Mouse (Mus musculus): Measurements from ENCODE around the gene Asb18. TPM values are rescaled to one million over a fixed set of nuclear protein-coding genes. Genes with fewer than 3 reads are reported as not detected.

Asb18 gene
- polyA plus RNA-seq, 1 experiment from 2014 or later, result not detected

DNA sequence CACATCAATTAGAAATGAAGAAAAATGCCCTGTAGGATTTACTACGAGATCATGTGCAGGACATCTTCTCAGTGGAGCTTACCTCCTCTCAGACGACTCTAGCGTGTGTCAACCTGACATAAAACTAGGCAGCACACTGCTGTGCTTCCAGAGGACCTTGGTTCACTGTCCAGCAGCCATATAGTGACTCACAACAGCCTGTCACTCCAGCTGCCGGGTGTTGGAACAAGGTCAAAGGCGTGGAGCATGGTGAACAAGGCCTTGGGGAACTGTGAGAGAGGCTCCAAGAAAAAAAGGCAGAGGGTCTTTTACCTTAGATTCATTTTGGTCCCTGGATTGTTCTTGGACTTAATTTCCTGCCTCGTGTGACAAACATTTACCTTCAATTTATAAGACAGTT, 3.6 kb upstream of the Asb18 start:
- Histone ChIP-seq H3K36me3 (ENCODE audit: control insufficient read depth, insufficient read depth, low read length) (no peaks in the 10 kb centered on the region), H3K27me3 (ENCODE audit: control insufficient read depth, insufficient read depth, low read length) (no peaks in the 10 kb centered on the region), H3K27ac (ENCODE audit: low read depth, low read length) (no peak overlapping the region), H3K4me3 (ENCODE audit: low read length) (no peak overlapping the region), H3K9ac (ENCODE audit: low read depth, low read length) (no peak overlapping the region), H3K9me3 (ENCODE audit: control insufficient read depth, low read length) (no peaks in the 10 kb centered on the region), H3K4me1 (ENCODE audit: control insufficient read depth, insufficient read depth, low read length) (no peaks in the 10 kb centered on the region), H3K4me2 (replicated peaks; ENCODE audit: low read depth, low read length) (no peak overlapping the region)
- no peak for ATAC-seq (ENCODE audit: low FRiP score, low TSS enrichment)
- 71% methylated on average over 6 of the region's 6 CpGs for WGBS

DNA sequence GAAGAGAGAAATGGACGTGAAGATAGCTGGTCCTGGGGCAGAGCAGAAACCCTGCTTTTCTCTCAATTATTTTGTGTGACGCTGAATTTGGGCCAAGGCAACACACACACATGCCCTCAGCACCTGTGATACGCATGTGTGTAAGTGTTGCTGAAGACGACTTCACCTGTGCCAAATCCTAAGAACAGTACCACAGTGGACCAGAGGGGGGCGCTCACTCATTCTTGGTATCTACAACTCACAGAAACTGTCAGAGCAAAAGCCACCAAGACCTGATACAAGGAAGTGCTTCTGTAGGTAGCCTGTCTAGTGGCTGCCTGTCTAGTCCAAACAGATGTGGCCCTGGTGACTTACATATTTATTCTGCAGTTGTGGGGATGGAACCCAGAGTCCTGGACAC, 1.2 kb downstream of the Asb18 start:
- no peak overlapping the region for H3K4me2 ChIP-seq (replicated peaks; ENCODE audit: low read depth, low read length)
- WGBS, result 87% methylated on average over 5 of the region's 5 CpGs
- no peak overlapping the region for H3K9ac ChIP-seq (ENCODE audit: low read depth, low read length)
- H3K27me3 ChIP-seq (ENCODE audit: control insufficient read depth, insufficient read depth, low read length), result no peaks in the 10 kb centered on the region
- no peaks in the 10 kb centered on the region for H3K9me3 ChIP-seq (ENCODE audit: control insufficient read depth, low read length)
- H3K27ac ChIP-seq (ENCODE audit: low read depth, low read length), result no peak overlapping the region
- no peaks in the 10 kb centered on the region for H3K36me3 ChIP-seq (ENCODE audit: control insufficient read depth, insufficient read depth, low read length)
- H3K4me3 ChIP-seq (ENCODE audit: low read length), result no peak overlapping the region
- ATAC-seq (ENCODE audit: low FRiP score, low TSS enrichment), result no peak
- no peaks in the 10 kb centered on the region for H3K4me1 ChIP-seq (ENCODE audit: control insufficient read depth, insufficient read depth, low read length)

DNA sequence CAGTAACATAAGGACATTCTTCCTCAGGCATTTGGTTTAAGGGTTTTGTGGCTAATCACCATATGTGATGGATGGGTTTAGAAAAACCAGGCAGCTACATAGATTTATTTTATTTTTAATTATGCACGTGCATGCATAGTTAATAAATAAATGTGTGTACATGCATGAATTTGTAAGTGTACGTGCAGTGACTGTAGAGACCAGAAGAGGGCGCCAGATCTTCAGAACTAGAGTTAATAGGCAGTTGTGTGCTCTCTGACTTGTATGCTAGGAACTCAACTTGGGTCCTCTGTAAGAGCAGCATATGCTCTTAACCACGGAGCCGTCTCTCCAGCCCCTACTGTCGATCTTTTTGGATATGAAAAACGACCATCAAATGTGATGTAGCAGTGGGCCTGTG, 1.6 kb downstream of the Asb18 start:
- WGBS, result 71% methylated on average over 7 of the region's 7 CpGs
- Histone ChIP-seq H3K9ac (ENCODE audit: low read depth, low read length) (no peak overlapping the region), H3K27ac (ENCODE audit: low read depth, low read length) (no peak overlapping the region), H3K4me1 (ENCODE audit: control insufficient read depth, insufficient read depth, low read length) (no peaks in the 10 kb centered on the region), H3K4me3 (ENCODE audit: low read length) (no peak overlapping the region), H3K9me3 (ENCODE audit: control insufficient read depth, low read length) (no peaks in the 10 kb centered on the region), H3K27me3 (ENCODE audit: control insufficient read depth, insufficient read depth, low read length) (no peaks in the 10 kb centered on the region), H3K36me3 (ENCODE audit: control insufficient read depth, insufficient read depth, low read length) (no peaks in the 10 kb centered on the region), H3K4me2 (replicated peaks; ENCODE audit: low read depth, low read length) (no peak overlapping the region)
- no peak for ATAC-seq (ENCODE audit: low FRiP score, low TSS enrichment)

DNA sequence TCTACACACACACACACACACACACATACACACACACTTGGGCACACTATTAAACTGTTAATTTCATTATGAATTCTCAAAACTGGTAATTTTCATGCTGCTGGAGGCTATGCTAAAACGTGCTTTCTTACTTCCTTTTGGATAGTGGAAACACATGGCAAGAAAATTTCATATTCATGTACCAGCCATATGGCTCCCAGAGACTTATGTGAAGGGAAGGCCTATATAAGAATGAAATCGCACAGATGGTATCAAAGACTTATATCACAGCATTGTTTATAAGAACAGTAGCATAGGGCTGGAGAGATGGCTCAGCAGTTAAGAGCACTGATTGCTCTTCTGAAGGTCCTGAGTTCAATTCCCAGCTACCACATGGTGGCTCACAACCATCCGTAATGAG, 2.3 kb downstream of the Asb18 start:
- Histone ChIP-seq H3K9ac (ENCODE audit: low read depth, low read length) (no peak overlapping the region), H3K27me3 (ENCODE audit: control insufficient read depth, insufficient read depth, low read length) (no peaks in the 10 kb centered on the region), H3K4me3 (ENCODE audit: low read length) (no peak overlapping the region), H3K27ac (ENCODE audit: low read depth, low read length) (no peak overlapping the region), H3K4me1 (ENCODE audit: control insufficient read depth, insufficient read depth, low read length) (no peaks in the 10 kb centered on the region), H3K4me2 (replicated peaks; ENCODE audit: low read depth, low read length) (no peak overlapping the region), H3K9me3 (ENCODE audit: control insufficient read depth, low read length) (no peaks in the 10 kb centered on the region), H3K36me3 (ENCODE audit: control insufficient read depth, insufficient read depth, low read length) (no peaks in the 10 kb centered on the region)
- 86% methylated on average over 3 of the region's 3 CpGs for WGBS
- ATAC-seq (ENCODE audit: low FRiP score, low TSS enrichment), result no peak

DNA sequence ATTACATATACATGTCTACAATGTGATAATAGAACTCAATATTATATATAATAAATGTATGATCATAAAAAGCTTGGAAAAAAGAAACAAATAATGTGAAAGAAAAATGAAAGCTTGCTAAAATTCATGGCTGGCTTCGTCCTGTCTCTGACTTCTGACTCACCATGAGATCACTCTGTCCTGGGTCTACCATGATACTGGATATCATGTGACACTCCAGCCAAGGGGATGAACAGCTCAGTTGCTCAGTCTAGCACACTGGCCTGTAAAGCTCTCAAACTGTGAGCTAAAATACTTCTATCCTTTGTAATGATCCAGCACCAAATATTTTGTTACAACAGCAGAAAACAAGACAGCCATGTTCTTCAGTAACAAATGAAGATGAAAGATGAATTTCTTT, 4.4 kb downstream of the Asb18 start:
- no peak for ATAC-seq (ENCODE audit: low FRiP score, low TSS enrichment)
- H3K9ac ChIP-seq (ENCODE audit: low read depth, low read length), result no peak overlapping the region
- no peaks in the 10 kb centered on the region for H3K4me1 ChIP-seq (ENCODE audit: control insufficient read depth, insufficient read depth, low read length)
- no peaks in the 10 kb centered on the region for H3K36me3 ChIP-seq (ENCODE audit: control insufficient read depth, insufficient read depth, low read length)
- H3K27me3 ChIP-seq (ENCODE audit: control insufficient read depth, insufficient read depth, low read length), result no peaks in the 10 kb centered on the region
- H3K4me3 ChIP-seq (ENCODE audit: low read length), result no peak overlapping the region
- H3K27ac ChIP-seq (ENCODE audit: low read depth, low read length), result no peak overlapping the region
- WGBS, result 81% methylated on average over 1 of the region's 1 CpGs
- no peak overlapping the region for H3K4me2 ChIP-seq (replicated peaks; ENCODE audit: low read depth, low read length)
- no peaks in the 10 kb centered on the region for H3K9me3 ChIP-seq (ENCODE audit: control insufficient read depth, low read length)

DNA sequence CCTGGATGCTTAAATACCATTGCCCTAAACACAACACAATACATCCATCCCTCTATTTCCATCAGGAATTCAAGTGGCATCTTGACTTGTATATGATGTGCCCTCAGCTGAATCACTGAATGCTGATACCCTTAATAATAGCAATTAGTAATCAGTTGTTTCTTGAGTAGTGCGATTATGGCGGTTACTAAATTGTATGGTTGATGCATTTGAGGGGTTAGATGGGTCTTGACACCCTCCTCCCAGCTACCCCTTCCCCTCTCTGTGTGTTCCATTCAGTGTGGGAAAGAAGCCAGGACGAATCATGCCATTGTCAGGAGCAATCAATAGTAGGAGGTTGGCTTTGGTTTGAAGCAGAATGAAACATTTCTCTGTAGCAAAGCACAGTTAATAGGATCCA, 5.3 kb downstream of the Asb18 start:
- no peak overlapping the region for H3K9ac ChIP-seq (ENCODE audit: low read depth, low read length)
- no peaks in the 10 kb centered on the region for H3K27me3 ChIP-seq (ENCODE audit: control insufficient read depth, insufficient read depth, low read length)
- H3K4me1 ChIP-seq (ENCODE audit: control insufficient read depth, insufficient read depth, low read length), result no peaks in the 10 kb centered on the region
- no peaks in the 10 kb centered on the region for H3K9me3 ChIP-seq (ENCODE audit: control insufficient read depth, low read length)
- 76% methylated on average over 3 of the region's 3 CpGs for WGBS
- no peak for ATAC-seq (ENCODE audit: low FRiP score, low TSS enrichment)
- no peak overlapping the region for H3K4me3 ChIP-seq (ENCODE audit: low read length)
- no peak overlapping the region for H3K4me2 ChIP-seq (replicated peaks; ENCODE audit: low read depth, low read length)
- H3K36me3 ChIP-seq (ENCODE audit: control insufficient read depth, insufficient read depth, low read length), result no peaks in the 10 kb centered on the region
- no peak overlapping the region for H3K27ac ChIP-seq (ENCODE audit: low read depth, low read length)

DNA sequence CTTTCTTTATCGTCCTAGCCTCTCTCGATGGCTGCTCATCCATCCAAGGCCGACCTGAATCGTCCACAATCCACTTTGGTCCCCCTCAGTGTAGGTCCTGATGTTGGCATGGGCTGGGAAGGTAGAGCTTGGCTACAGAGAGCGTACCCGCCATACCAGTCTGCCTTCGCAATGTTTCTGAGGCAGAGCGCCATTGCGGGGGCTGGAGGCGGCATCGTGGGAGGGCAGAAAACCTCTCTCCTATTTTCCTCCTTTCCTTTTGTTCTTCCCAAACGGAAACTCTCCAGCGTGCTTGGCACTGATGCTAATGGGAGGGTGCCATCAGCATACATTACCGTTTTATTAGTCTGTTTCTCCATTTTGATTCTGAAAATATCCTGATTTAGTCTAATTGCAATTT, 7.8 kb downstream of the Asb18 start:
- 71% methylated on average over 14 of the region's 14 CpGs for WGBS
- H3K4me2 ChIP-seq (replicated peaks; ENCODE audit: low read depth, low read length), result no peak overlapping the region
- H3K9me3 ChIP-seq (ENCODE audit: control insufficient read depth, low read length), result no peaks in the 10 kb centered on the region
- ATAC-seq (ENCODE audit: low FRiP score, low TSS enrichment), result no peak
- H3K4me1 ChIP-seq (ENCODE audit: control insufficient read depth, insufficient read depth, low read length), result 0 out of 2 replicates have a peak, but pooled peaks cover 2% of the 10 kb centered on the region
- H3K27me3 ChIP-seq (ENCODE audit: control insufficient read depth, insufficient read depth, low read length), result no peaks in the 10 kb centered on the region
- H3K36me3 ChIP-seq (ENCODE audit: control insufficient read depth, insufficient read depth, low read length), result no peaks in the 10 kb centered on the region
- no peak overlapping the region for H3K27ac ChIP-seq (ENCODE audit: low read depth, low read length)
- H3K4me3 ChIP-seq (ENCODE audit: low read length), result no peak overlapping the region
- H3K9ac ChIP-seq (ENCODE audit: low read depth, low read length), result no peak overlapping the region

DNA sequence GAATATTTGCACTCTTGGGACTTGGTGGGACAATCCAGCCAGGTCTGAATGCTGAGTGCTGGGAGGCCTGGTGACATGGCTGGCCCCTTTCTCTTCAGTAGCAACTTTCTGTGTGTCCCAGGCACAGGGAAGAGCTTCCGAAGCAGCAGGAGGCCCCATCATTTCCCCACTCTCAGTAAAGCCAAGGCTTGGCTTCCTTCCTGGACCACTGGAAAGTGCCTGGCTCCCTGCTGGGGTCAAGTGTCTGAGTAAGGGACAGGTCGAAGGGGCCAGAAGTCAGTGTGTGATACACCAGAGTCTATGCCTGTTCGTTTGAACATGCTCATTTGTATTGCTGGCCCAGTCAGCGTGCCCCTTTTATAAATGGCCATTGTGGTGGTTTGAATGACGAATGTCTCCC, 13.5 kb downstream of the Asb18 start:
- H3K27ac ChIP-seq (ENCODE audit: low read depth, low read length), result no peak overlapping the region
- 0 out of 2 replicates have a peak, but pooled peaks cover 3% of the 10 kb centered on the region for H3K4me1 ChIP-seq (ENCODE audit: control insufficient read depth, insufficient read depth, low read length)
- H3K27me3 ChIP-seq (ENCODE audit: control insufficient read depth, insufficient read depth, low read length), result peaks cover 5% of the 10 kb centered on the region; the same call in 1 of the 2 replicates
- no peak overlapping the region for H3K4me2 ChIP-seq (replicated peaks; ENCODE audit: low read depth, low read length)
- H3K36me3 ChIP-seq (ENCODE audit: control insufficient read depth, insufficient read depth, low read length), result no peaks in the 10 kb centered on the region
- H3K9ac ChIP-seq (ENCODE audit: low read depth, low read length), result no peak overlapping the region
- H3K9me3 ChIP-seq (ENCODE audit: control insufficient read depth, low read length), result no peaks in the 10 kb centered on the region
- H3K4me3 ChIP-seq (ENCODE audit: low read length), result no peak overlapping the region
- 52% methylated on average over 5 of the region's 5 CpGs for WGBS
- no peak for ATAC-seq (ENCODE audit: low FRiP score, low TSS enrichment)

DNA sequence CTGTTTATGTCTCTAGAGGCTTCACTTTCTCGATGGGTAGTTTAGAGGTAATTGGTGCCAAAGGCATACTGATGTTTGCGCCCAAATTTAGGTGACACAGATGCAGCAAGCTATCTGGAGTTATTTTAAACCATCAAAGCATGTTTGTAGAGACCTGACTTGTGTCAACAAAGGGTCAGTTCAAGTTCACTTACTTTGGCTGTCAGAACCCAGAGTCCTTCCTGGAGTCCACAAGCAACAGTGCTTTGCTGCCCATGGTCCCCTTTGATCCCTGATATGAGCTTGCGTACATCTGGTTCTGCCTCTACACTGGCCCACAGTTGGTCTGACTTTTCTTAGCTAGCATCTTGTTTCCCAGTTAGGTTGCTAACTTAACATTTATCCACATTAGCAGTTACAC, 14.6 kb downstream of the Asb18 start:
- no peaks in the 10 kb centered on the region for H3K9me3 ChIP-seq (ENCODE audit: control insufficient read depth, low read length)
- 0 out of 2 replicates have a peak, but pooled peaks cover 3% of the 10 kb centered on the region for H3K4me1 ChIP-seq (ENCODE audit: control insufficient read depth, insufficient read depth, low read length)
- no peak for ATAC-seq (ENCODE audit: low FRiP score, low TSS enrichment)
- WGBS, result 82% methylated on average over 3 of the region's 3 CpGs
- no peak overlapping the region for H3K27ac ChIP-seq (ENCODE audit: low read depth, low read length)
- no peak overlapping the region for H3K4me3 ChIP-seq (ENCODE audit: low read length)
- no peak overlapping the region for H3K9ac ChIP-seq (ENCODE audit: low read depth, low read length)
- no peaks in the 10 kb centered on the region for H3K36me3 ChIP-seq (ENCODE audit: control insufficient read depth, insufficient read depth, low read length)
- H3K4me2 ChIP-seq (replicated peaks; ENCODE audit: low read depth, low read length), result no peak overlapping the region
- peaks cover 8% of the 10 kb centered on the region; the same call in 1 of the 2 replicates for H3K27me3 ChIP-seq (ENCODE audit: control insufficient read depth, insufficient read depth, low read length)

DNA sequence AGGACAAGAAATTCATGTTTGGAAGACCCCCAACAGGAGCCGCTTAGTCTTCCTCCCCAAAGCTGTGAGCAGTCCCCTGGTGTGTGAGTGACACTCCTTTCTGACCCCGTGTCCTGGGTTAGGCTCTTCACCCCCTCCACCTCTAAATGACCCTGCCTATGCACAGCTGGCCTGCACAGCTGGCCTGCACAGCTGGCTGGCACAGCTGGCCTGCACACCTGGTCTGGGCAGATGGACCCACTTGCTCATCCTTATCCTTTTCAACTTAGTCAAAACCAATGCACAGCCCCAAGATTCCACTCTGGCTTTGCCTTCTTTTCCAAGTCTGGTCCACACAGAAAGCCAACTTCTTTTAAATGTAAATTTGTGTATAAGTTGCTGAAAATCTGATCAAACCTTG, 15.8 kb downstream of the Asb18 start:
- H3K4me3 ChIP-seq (ENCODE audit: low read length), result no peak overlapping the region
- H3K4me1 ChIP-seq (ENCODE audit: control insufficient read depth, insufficient read depth, low read length), result 0 out of 2 replicates have a peak, but pooled peaks cover 3% of the 10 kb centered on the region
- H3K9me3 ChIP-seq (ENCODE audit: control insufficient read depth, low read length), result no peaks in the 10 kb centered on the region
- no peak overlapping the region for H3K9ac ChIP-seq (ENCODE audit: low read depth, low read length)
- no peak overlapping the region for H3K27ac ChIP-seq (ENCODE audit: low read depth, low read length)
- no peak for ATAC-seq (ENCODE audit: low FRiP score, low TSS enrichment)
- H3K27me3 ChIP-seq (ENCODE audit: control insufficient read depth, insufficient read depth, low read length), result peaks cover 13% of the 10 kb centered on the region
- H3K4me2 ChIP-seq (replicated peaks; ENCODE audit: low read depth, low read length), result no peak overlapping the region
- H3K36me3 ChIP-seq (ENCODE audit: control insufficient read depth, insufficient read depth, low read length), result no peaks in the 10 kb centered on the region
- WGBS, result 52% methylated on average over 2 of the region's 2 CpGs

All from kidney, embryonic 14.5 days (tissue).